Mouse (Mus musculus): ENCODE measurements at regions not wholly inside any gene's neighbourhood (a gene's known extent, or its start where the extent isn't known, plus 50 kb on each side); places are given as distances from the start of the nearest gene placed in this dataset.

GRCm38 (mm10) chr8:26438246-26438862 is 319.0 kb downstream of the Gm45692 start:
- TF ChIP-seq CTCF (IDR thresholded peaks at IDR 0.05; ENCODE audit: low read depth, low read length): no peak
- TF ChIP-seq POLR2A (IDR thresholded peaks at IDR 0.05; ENCODE audit: borderline replicate concordance, low read depth, low read length): no peak
